Mouse (Mus musculus): ENCODE data around the gene Crim1. TPM values are rescaled to one million over a fixed set of nuclear protein-coding genes. Genes with fewer than 3 reads are reported as not detected.
A peak's percentile ranks its signal among the peaks of the same experiment; 100 is the strongest.

Gene Crim1
- polyA plus RNA-seq, 3 experiments from 2014 or later: 4.9 to 8.3 (median 7.9) TPM

- peak; percentile 61 for ATAC-seq
These were observed 53.5 kb downstream of the Crim1 start for GRCm38 (mm10) chr17:78253587-78253986.

- ATAC-seq: no peak
These were observed 54.2 kb downstream of the Crim1 start for GRCm38 (mm10) chr17:78254256-78254655.

- ATAC-seq: no peak
These were observed 55.7 kb downstream of the Crim1 start for GRCm38 (mm10) chr17:78255711-78256110.

GRCm38 (mm10) chr17:78256534-78256933 is 56.5 kb downstream of the Crim1 start:
- ATAC-seq: no peak

GRCm38 (mm10) chr17:78261684-78262083 is 61.6 kb downstream of the Crim1 start:
- no peak for ATAC-seq

GRCm38 (mm10) chr17:78264116-78264515 is 64.1 kb downstream of the Crim1 start:
- ATAC-seq: no peak

- no peak for ATAC-seq
These were observed 65.1 kb downstream of the Crim1 start for GRCm38 (mm10) chr17:78265135-78265534.

GRCm38 (mm10) chr17:78266271-78266670 is 66.2 kb downstream of the Crim1 start:
- no peak for ATAC-seq

- ATAC-seq: no peak
These were observed 68.5 kb downstream of the Crim1 start for GRCm38 (mm10) chr17:78268591-78268990.

- no peak for ATAC-seq
These were observed 69.3 kb downstream of the Crim1 start for GRCm38 (mm10) chr17:78269311-78269710.

- no peak for ATAC-seq
These were observed 70.0 kb downstream of the Crim1 start for GRCm38 (mm10) chr17:78270019-78270418.

GRCm38 (mm10) chr17:78271731-78272130 is 71.7 kb downstream of the Crim1 start:
- ATAC-seq: no peak

GRCm38 (mm10) chr17:78272142-78272541 is 72.1 kb downstream of the Crim1 start:
- no peak for ATAC-seq

- no peak for ATAC-seq
These were observed 72.8 kb downstream of the Crim1 start for GRCm38 (mm10) chr17:78272713-78273483.

GRCm38 (mm10) chr17:78273875-78274274 is 73.8 kb downstream of the Crim1 start:
- ATAC-seq: no peak

GRCm38 (mm10) chr17:78274609-78275506 is 74.8 kb downstream of the Crim1 start:
- peak; percentile 73 for ATAC-seq

- ATAC-seq: no peak
These were observed 75.4 kb downstream of the Crim1 start for GRCm38 (mm10) chr17:78275507-78275813.

GRCm38 (mm10) chr17:78279191-78279590 is 79.1 kb downstream of the Crim1 start:
- ATAC-seq: no peak

- no peak for ATAC-seq
These were observed 81.1 kb downstream of the Crim1 start for GRCm38 (mm10) chr17:78280991-78281712.

- no peak for ATAC-seq
These were observed 83.4 kb downstream of the Crim1 start for GRCm38 (mm10) chr17:78283271-78283992.

- ATAC-seq: no peak
These were observed 86.0 kb downstream of the Crim1 start for GRCm38 (mm10) chr17:78286021-78286420.

- no peak for ATAC-seq
These were observed 87.3 kb downstream of the Crim1 start for GRCm38 (mm10) chr17:78287391-78287790.

Measured in inflammation-experienced regulatory T-cells, adult 6 months (primary cell).